Mouse (Mus musculus) limb, embryonic 15.5 days (tissue): Measurements from ENCODE around the gene N4bp1. TPM values are rescaled to one million over a fixed set of nuclear protein-coding genes. Genes with fewer than 3 reads are reported as not detected.

Experiments
- ATAC-seq: fragments of 200-750 bp; cut with Nextera tagmentation; 2 replicates; pipeline ENCODE4 v1.8.0; 2017; ENCODE audit warnings: low read depth, moderate TSS enrichment; ENCODE audit not compliant: insufficient number of reproducible peaks, low FRiP score, low TSS enrichment
- H3K27ac ChIP-seq: fragments of 300-500 bp; sonication (generic); 2 replicates; pipeline ENCODE4 v1.5.1; 2015; ENCODE audit warnings: moderate library complexity, mild to moderate bottlenecking, inconsistent platforms
- H3K27me3 ChIP-seq: fragments of 300-500 bp; sonication (generic); 2 replicates; pipeline ENCODE4 v1.6.1; 2015; ENCODE audit warnings: inconsistent platforms
- H3K36me3 ChIP-seq: fragments of 300-500 bp; sonication (generic); 2 replicates; pipeline ENCODE4 v1.6.1; 2015; ENCODE audit warnings: inconsistent platforms
- H3K4me1 ChIP-seq: fragments of 300-500 bp; sonication (generic); 2 replicates; pipeline ENCODE4 v1.6.1; 2015; ENCODE audit warnings: inconsistent platforms
- H3K4me2 ChIP-seq: fragments of 300-500 bp; sonication (generic); 2 replicates; pipeline ENCODE4 v1.6.1; 2015; ENCODE audit warnings: mild to moderate bottlenecking, inconsistent platforms
- H3K4me3 ChIP-seq: fragments of 300-500 bp; sonication (generic); 2 replicates; pipeline ENCODE4 v1.5.1; 2015; ENCODE audit warnings: mild to moderate bottlenecking, inconsistent platforms
- H3K9ac ChIP-seq: fragments of 300-500 bp; sonication (generic); 2 replicates; pipeline ENCODE4 v1.6.1; 2015; ENCODE audit warnings: inconsistent platforms
- H3K9me3 ChIP-seq: fragments of 300-500 bp; sonication (generic); 2 replicates; pipeline ENCODE4 v1.6.1; 2016; ENCODE audit warnings: inconsistent platforms
- WGBS: fragments of 180-500 bp; shearing (Covaris S2); methylation state at CpG from one replicate; pipeline ENCODE4 v1.1.7; 2015; 5-methylcytosine and 5-hydroxymethylcytosine counted together
- polyA plus RNA-seq: library from polyadenylated mRNA; unstranded; fragments of >200 nt; fragmentation: Nextera tagmentation; extraction: Ambion mirVana; gene quantifications from 2 replicates; pipeline ENCODE4 v1.2.1, GENCODE M21; 2015

The N4bp1 gene
- polyA plus RNA-seq, 1 experiment from 2014 or later = 9.5 TPM

DNA sequence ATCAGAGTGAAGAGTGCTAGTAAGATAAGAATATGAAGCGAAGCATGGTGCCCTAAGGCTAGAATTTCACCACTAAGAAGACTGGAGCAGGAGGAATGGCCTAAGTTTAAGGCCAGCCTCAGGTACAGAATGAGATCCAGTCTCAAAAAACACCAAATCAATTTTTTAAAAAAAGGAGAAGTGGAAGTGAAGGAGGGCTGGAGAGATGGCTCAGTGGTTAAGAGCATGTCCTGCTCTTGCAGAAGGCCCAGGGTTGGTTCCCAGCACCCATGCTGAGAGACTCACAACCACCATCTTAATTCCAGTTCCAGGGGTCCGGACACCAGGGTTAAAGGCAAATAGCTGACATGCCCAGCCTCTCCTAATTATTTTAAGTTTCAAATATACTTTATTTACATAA, 13.6 kb downstream of the N4bp1 start:
- Histone ChIP-seq H3K4me2 (no peak overlapping the region), H3K4me3 (no peak overlapping the region), H3K9me3 (no peaks in the 10 kb centered on the region), H3K36me3 (no peaks in the 10 kb centered on the region), H3K9ac (no peak overlapping the region), H3K27ac (no peak overlapping the region), H3K4me1 (peaks cover 19% of the 10 kb centered on the region), H3K27me3 (no peaks in the 10 kb centered on the region)
- 94% methylated on average over 2 of the region's 2 CpGs for WGBS
- no peak for ATAC-seq

- Histone ChIP-seq H3K4me2 (no peak overlapping the region), H3K4me3 (no peak overlapping the region), H3K36me3 (no peaks in the 10 kb centered on the region), H3K9ac (no peak overlapping the region), H3K4me1 (peaks cover 19% of the 10 kb centered on the region), H3K9me3 (no peaks in the 10 kb centered on the region), H3K27me3 (no peaks in the 10 kb centered on the region), H3K27ac (no peak overlapping the region; the same call in 1 of the 2 replicates)
- no peak for ATAC-seq
- 63% methylated on average over 2 of the region's 2 CpGs for WGBS
Measured at GRCm38 (mm10) chr8:86870771-86871170, 14.3 kb downstream of the N4bp1 start.

DNA sequence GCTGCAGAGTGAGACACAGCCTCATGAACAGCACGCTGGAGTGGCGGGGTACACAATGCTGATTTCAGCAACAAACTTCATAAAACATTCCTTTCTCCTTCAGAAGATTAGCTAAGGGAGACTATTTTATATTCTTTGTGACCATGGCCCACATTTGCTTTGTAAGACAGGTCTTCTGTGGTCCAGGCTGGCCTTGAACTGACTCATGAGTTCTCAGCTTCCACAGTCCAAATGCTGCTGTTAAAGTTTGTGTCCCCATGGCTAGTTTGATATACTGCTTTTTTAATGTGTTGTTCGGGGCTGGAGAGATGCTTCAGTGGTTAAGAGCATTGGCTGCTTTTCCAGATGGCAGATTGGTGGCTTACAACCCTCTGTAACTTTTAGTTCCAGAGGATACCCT, 17.0 kb downstream of the N4bp1 start:
- 84% methylated on average over 3 of the region's 3 CpGs for WGBS
- H3K27ac ChIP-seq = no peak overlapping the region

DNA sequence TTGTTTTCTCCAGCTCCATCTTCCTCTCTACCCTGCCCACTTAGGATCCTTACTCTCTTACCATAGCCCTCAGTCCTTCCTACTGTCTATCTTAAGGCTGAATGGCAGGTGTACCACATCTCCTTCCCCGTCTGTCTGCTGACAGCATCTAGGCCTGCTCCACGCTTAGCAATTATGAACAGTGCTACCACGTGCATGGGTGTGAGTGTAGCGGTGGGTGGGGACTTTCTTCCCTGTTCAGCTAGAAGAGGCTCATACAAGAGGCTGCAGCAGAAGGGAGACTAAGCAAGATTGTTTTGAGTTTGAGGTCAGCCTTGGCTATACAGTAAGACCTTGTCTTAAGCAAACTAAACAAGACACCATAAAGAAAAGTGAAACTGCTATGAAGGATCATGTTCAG, 20.3 kb downstream of the N4bp1 start:
- Histone ChIP-seq H3K4me1 (peaks cover 4% of the 10 kb centered on the region; the same call in 1 of the 2 replicates), H3K27me3 (no peaks in the 10 kb centered on the region), H3K9me3 (no peaks in the 10 kb centered on the region), H3K4me2 (no peak overlapping the region), H3K36me3 (peaks cover 15% of the 10 kb centered on the region), H3K9ac (no peak overlapping the region), H3K27ac (no peak overlapping the region), H3K4me3 (no peak overlapping the region)
- WGBS = 67% methylated on average over 4 of the region's 4 CpGs
- ATAC-seq = no peak

More for the DNA sequence above, 17.0 kb downstream of the N4bp1 start:
- no peak overlapping the region for H3K4me2 ChIP-seq
- peaks cover 10% of the 10 kb centered on the region for H3K4me1 ChIP-seq
- no peak for ATAC-seq
- no peak overlapping the region for H3K4me3 ChIP-seq
- H3K9me3 ChIP-seq = no peaks in the 10 kb centered on the region
- H3K27me3 ChIP-seq = no peaks in the 10 kb centered on the region
- H3K9ac ChIP-seq = no peak overlapping the region
- no peaks in the 10 kb centered on the region for H3K36me3 ChIP-seq

DNA sequence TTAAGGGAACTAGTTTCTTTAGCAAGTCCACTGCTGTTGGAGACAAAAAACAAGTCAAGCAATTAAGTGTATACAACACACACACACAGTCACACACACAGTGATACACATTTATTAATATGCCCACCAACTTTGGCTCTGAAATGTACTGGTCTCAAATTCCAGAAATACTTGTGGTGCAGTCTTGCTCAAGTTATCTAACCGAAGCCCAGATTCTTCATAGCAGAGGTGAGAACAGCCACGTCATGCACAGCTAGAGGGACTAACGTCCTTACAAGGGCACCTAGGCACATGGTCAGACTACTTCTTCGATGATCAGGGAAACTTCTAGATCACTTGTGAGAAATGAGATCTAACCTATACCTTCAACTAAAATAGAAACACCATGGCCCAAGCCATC, 22.2 kb downstream of the N4bp1 start:
- peaks cover 20% of the 10 kb centered on the region for H3K36me3 ChIP-seq
- no peaks in the 10 kb centered on the region for H3K9me3 ChIP-seq
- ATAC-seq = no peak
- H3K27ac ChIP-seq = no peak overlapping the region
- H3K9ac ChIP-seq = no peak overlapping the region
- H3K4me3 ChIP-seq = no peak overlapping the region
- H3K27me3 ChIP-seq = no peaks in the 10 kb centered on the region
- H3K4me2 ChIP-seq = no peak overlapping the region
- WGBS = 68% methylated on average over 4 of the region's 4 CpGs
- peaks cover 4% of the 10 kb centered on the region; the same call in 1 of the 2 replicates for H3K4me1 ChIP-seq

- Histone ChIP-seq H3K27ac (no peak overlapping the region), H3K4me3 (no peak overlapping the region), H3K9me3 (no peaks in the 10 kb centered on the region), H3K36me3 (peaks cover 20% of the 10 kb centered on the region), H3K4me1 (peaks cover 4% of the 10 kb centered on the region; the same call in 1 of the 2 replicates), H3K9ac (no peak overlapping the region), H3K27me3 (no peaks in the 10 kb centered on the region), H3K4me2 (no peak overlapping the region)
- WGBS = 85% methylated on average over 3 of the region's 3 CpGs
- no peak for ATAC-seq
Measured at GRCm38 (mm10) chr8:86862155-86862816, 22.8 kb downstream of the N4bp1 start.

- no peak overlapping the region for H3K4me2 ChIP-seq
- no peaks in the 10 kb centered on the region for H3K27me3 ChIP-seq
- peaks cover 4% of the 10 kb centered on the region; the same call in 1 of the 2 replicates for H3K4me1 ChIP-seq
- H3K36me3 ChIP-seq = peaks cover 20% of the 10 kb centered on the region
- no peaks in the 10 kb centered on the region for H3K9me3 ChIP-seq
- no peak overlapping the region for H3K9ac ChIP-seq
- WGBS = 81% methylated on average over 7 of the region's 7 CpGs
- 0 out of 2 replicates have a peak overlapping the region, but pooled peaks have one; percentile 11 for H3K27ac ChIP-seq
- no peak for ATAC-seq
- no peak overlapping the region for H3K4me3 ChIP-seq
Measured at GRCm38 (mm10) chr8:86861516-86861915, 23.5 kb downstream of the N4bp1 start.

DNA sequence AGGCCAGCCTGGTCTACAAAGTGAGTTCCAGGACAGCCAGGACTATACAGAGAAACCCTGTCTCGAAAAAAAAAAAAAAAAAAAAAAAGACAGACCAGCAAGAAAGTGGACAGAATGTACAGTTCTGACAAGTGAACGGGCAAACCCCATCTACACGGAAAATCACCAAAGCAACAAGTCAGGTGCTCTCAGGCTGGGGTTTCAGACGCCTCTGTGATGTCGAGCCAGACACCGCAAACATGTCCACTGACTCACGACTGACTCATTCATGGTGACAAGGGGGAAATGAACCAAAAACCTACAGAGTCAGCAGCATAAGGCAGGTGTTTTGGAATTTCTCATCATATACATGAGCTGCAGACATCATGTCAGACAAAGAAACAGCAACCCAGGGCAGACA, 28.8 kb downstream of the N4bp1 start:
- H3K4me1 ChIP-seq = peaks cover 18% of the 10 kb centered on the region
- WGBS = 79% methylated on average over 7 of the region's 7 CpGs
- H3K4me3 ChIP-seq = no peak overlapping the region
- no peaks in the 10 kb centered on the region for H3K9me3 ChIP-seq
- H3K4me2 ChIP-seq = no peak overlapping the region
- H3K9ac ChIP-seq = no peak overlapping the region
- H3K36me3 ChIP-seq = peaks cover 16% of the 10 kb centered on the region
- H3K27ac ChIP-seq = no peak overlapping the region
- no peak for ATAC-seq
- H3K27me3 ChIP-seq = no peaks in the 10 kb centered on the region

GRCm38 (mm10) chr8:86854686-86855085, 30.4 kb downstream of the N4bp1 start:
- 67% methylated on average over 11 of the region's 11 CpGs for WGBS
- Histone ChIP-seq H3K36me3 (peaks cover 15% of the 10 kb centered on the region), H3K9ac (no peak overlapping the region), H3K4me1 (peaks cover 15% of the 10 kb centered on the region), H3K9me3 (no peaks in the 10 kb centered on the region), H3K4me2 (no peak overlapping the region), H3K27ac (no peak overlapping the region), H3K4me3 (no peak overlapping the region), H3K27me3 (no peaks in the 10 kb centered on the region)
- 0 out of 2 replicates have a peak, but pooled peaks have one; percentile 44 for ATAC-seq

GRCm38 (mm10) chr8:86853989-86854373, 31.1 kb downstream of the N4bp1 start:
- H3K9me3 ChIP-seq = no peaks in the 10 kb centered on the region
- no peak for ATAC-seq
- 64% methylated on average over 2 of the region's 2 CpGs for WGBS
- no peaks in the 10 kb centered on the region for H3K27me3 ChIP-seq
- H3K9ac ChIP-seq = no peak overlapping the region
- peaks cover 10% of the 10 kb centered on the region; the same call in 1 of the 2 replicates for H3K36me3 ChIP-seq
- H3K4me2 ChIP-seq = no peak overlapping the region
- peaks cover 15% of the 10 kb centered on the region for H3K4me1 ChIP-seq
- H3K4me3 ChIP-seq = no peak overlapping the region
- no peak overlapping the region for H3K27ac ChIP-seq

DNA sequence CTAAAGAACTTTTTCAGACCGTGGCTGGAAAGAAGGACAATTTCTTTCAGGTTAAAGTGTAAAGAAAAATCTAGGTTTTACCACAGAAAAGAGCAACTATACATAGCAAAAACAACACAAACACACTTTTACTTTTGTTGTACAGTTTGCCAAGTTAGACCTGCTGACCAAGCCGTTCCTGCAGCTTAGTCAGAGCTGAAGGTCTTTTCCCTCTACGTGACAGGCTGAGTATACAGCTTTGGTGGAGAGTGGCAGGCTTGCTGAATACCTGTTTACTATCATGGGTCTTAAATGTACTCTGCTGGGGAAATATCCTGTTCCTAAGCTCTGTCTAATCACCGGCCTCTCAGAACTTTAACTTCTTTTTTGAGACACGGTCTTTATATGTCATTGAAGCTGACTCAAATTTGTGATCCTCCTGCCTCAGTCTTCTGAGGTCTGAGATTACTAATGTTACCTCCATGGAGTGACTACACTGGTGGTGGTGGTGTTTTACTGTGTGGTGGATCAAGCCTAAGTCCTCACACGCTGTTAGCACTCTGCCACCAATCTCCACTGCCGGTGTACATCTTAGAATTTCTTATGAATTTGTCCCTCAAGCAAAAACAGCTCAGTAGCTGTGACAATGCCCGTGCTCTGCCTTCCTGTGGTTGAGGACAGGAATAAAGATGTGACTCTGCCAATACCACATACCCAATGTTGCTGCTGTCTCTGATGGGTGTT, 31.6 kb downstream of the N4bp1 start:
- Histone ChIP-seq H3K9ac (no peak overlapping the region), H3K4me1 (peaks cover 15% of the 10 kb centered on the region), H3K4me3 (no peak overlapping the region), H3K36me3 (peaks cover 10% of the 10 kb centered on the region; the same call in 1 of the 2 replicates), H3K27ac (no peak overlapping the region), H3K4me2 (no peak overlapping the region), H3K9me3 (no peaks in the 10 kb centered on the region), H3K27me3 (no peaks in the 10 kb centered on the region)
- WGBS = 82% methylated on average over 8 of the region's 8 CpGs
- no peak for ATAC-seq

- H3K27me3 ChIP-seq = no peaks in the 10 kb centered on the region
- peaks cover 13% of the 10 kb centered on the region; the same call in 1 of the 2 replicates for H3K36me3 ChIP-seq
- H3K9me3 ChIP-seq = no peaks in the 10 kb centered on the region
- no peak for ATAC-seq
- no peak overlapping the region for H3K9ac ChIP-seq
- 93% methylated on average over 3 of the region's 3 CpGs for WGBS
- H3K4me2 ChIP-seq = no peak overlapping the region
- H3K27ac ChIP-seq = no peak overlapping the region
- H3K4me3 ChIP-seq = no peak overlapping the region
- peaks cover 15% of the 10 kb centered on the region for H3K4me1 ChIP-seq
Measured at GRCm38 (mm10) chr8:86852491-86852890, 32.6 kb downstream of the N4bp1 start.
